9 mouse cellular contexts compared by ENCODE assay signal in genomic region chr12:3856748-3857147, GRCm38 (mm10). TPM values are rescaled to one million over a fixed set of nuclear protein-coding genes. Genes with fewer than 3 reads are reported as not detected.
A peak's percentile ranks its signal among the peaks of the same experiment; 100 is the strongest.
DNase-seq lines count a peak whose midpoint lies in the region; ATAC-seq and TF ChIP-seq lines count a peak whose summit lies in the region.
"Had no signal": no experiment of that assay in that cellular context is flagged by ENCODE, and none has a peak within 500 bp of the region (broad histone marks: within the 10 kb centered on the region; RNA-seq: fewer than 3 reads in every experiment).

No protein-coding gene starts in this region.

- WGBS in heart, embryonic 11.5 days (ENCODE audit: insufficient replicate concordance), result 51% methylated on average over 2 of the region's 2 CpGs
- 65% methylated on average over 2 of the region's 2 CpGs for WGBS in kidney, embryonic 16.5 days
- WGBS in liver, embryonic 16.5 days (ENCODE audit: insufficient replicate concordance), result 37% methylated on average over 2 of the region's 2 CpGs

- H3K4me2 ChIP-seq in heart, embryonic 11.5 days, result peak overlapping the region; percentile 36
- no peak overlapping the region for H3K4me2 ChIP-seq in kidney, embryonic 16.5 days (replicated peaks; ENCODE audit: low read depth, low read length)
- no peak overlapping the region for H3K4me2 ChIP-seq in liver, embryonic 16.5 days (ENCODE audit: low read depth, low read length)

- TF ChIP-seq POLR2A in bone marrow macrophage, adult 2 months (IDR thresholded peaks at IDR 0.05; ENCODE audit: borderline replicate concordance, low read depth, low read length), result no peak

- ATAC-seq in heart, embryonic 11.5 days (replicated peaks; ENCODE audit: insufficient number of reproducible peaks, low FRiP score, low TSS enrichment), result no peak
- no peak for ATAC-seq in kidney, embryonic 16.5 days (ENCODE audit: low FRiP score, low TSS enrichment)
- ATAC-seq in liver, embryonic 16.5 days (ENCODE audit: low read depth), result no peak

- H3K9ac ChIP-seq in heart, embryonic 11.5 days (ENCODE audit: low read depth, low read length), result peak overlapping the region; percentile 47; the same call in 1 of the 2 replicates
- 0 out of 2 replicates have a peak overlapping the region, but pooled peaks have one; percentile 22 for H3K9ac ChIP-seq in kidney, embryonic 16.5 days (replicated peaks; ENCODE audit: low read length)
- H3K9ac ChIP-seq in liver, embryonic 16.5 days (ENCODE audit: low read depth, low read length), result no peak overlapping the region

- H3K27ac ChIP-seq in heart, embryonic 11.5 days (ENCODE audit: low read depth, low read length), result peak overlapping the region; percentile 98
- peak overlapping the region; percentile 96 for H3K27ac ChIP-seq in kidney, embryonic 16.5 days (ENCODE audit: low read length)
- peak overlapping the region; percentile 96 for H3K27ac ChIP-seq in bone marrow macrophage, adult 2 months (ENCODE audit: insufficient read depth, low read depth, low read length)
- peak overlapping the region; percentile 58; the same call in 1 of the 2 replicates for H3K27ac ChIP-seq in liver, embryonic 16.5 days (ENCODE audit: low read length)

- H3K4me3 ChIP-seq in heart, embryonic 11.5 days (ENCODE audit: low read depth, low read length), result no peak overlapping the region
- H3K4me3 ChIP-seq in kidney, embryonic 16.5 days (ENCODE audit: low read length), result no peak overlapping the region
- peak overlapping the region; percentile 48 for H3K4me3 ChIP-seq in bone marrow macrophage, adult 2 months (ENCODE audit: insufficient read depth, low read length)
- no peak overlapping the region for H3K4me3 ChIP-seq in liver, embryonic 16.5 days (ENCODE audit: low read depth, low read length)

- no peaks in the 10 kb centered on the region for H3K27me3 ChIP-seq in heart, embryonic 11.5 days (ENCODE audit: control insufficient read depth, insufficient read depth, low read length)
- H3K27me3 ChIP-seq in kidney, embryonic 16.5 days (ENCODE audit: insufficient read depth, low read length), result no peaks in the 10 kb centered on the region
- H3K27me3 ChIP-seq in liver, embryonic 16.5 days (ENCODE audit: control insufficient read depth, insufficient read depth, low read depth, low read length), result no peaks in the 10 kb centered on the region
- H3K27me3 ChIP-seq: Patski had no signal

- no peak for TF ChIP-seq CTCF in bone marrow macrophage, adult 2 months (IDR thresholded peaks at IDR 0.05; ENCODE audit: low read depth, low read length)

- H3K36me3 ChIP-seq in heart, embryonic 11.5 days (ENCODE audit: control insufficient read depth, insufficient read depth, low read length), result peaks cover 9% of the 10 kb centered on the region; the same call in 1 of the 2 replicates
- H3K36me3 ChIP-seq in kidney, embryonic 16.5 days (ENCODE audit: insufficient read depth, low read length), result peaks cover 16% of the 10 kb centered on the region
- no peaks in the 10 kb centered on the region for H3K36me3 ChIP-seq in liver, embryonic 16.5 days (ENCODE audit: control insufficient read depth, insufficient read depth)

- no peak for DNase-seq in heart, adult 8-10 months (ENCODE audit: low spot score)
- no peak for DNase-seq in kidney, postnatal 25 days
- DNase-seq in cerebellum, postnatal 10 days, result no peak
- DNase-seq in adrenal gland, postnatal 4 days (ENCODE audit: low spot score in 2 of 2), result no peak

- no peaks in the 10 kb centered on the region for H3K9me3 ChIP-seq in heart, embryonic 11.5 days (replicated peaks; ENCODE audit: control insufficient read depth, low read length)
- H3K9me3 ChIP-seq in kidney, embryonic 16.5 days (ENCODE audit: low read length), result no peaks in the 10 kb centered on the region
- H3K9me3 ChIP-seq in liver, embryonic 16.5 days (replicated peaks; ENCODE audit: control insufficient read depth, low read length), result no peaks in the 10 kb centered on the region

- peaks cover 36% of the 10 kb centered on the region for H3K4me1 ChIP-seq in heart, embryonic 11.5 days (ENCODE audit: control insufficient read depth, insufficient read depth, low read length)
- peaks cover 46% of the 10 kb centered on the region for H3K4me1 ChIP-seq in kidney, embryonic 16.5 days (ENCODE audit: insufficient read depth, low read length)
- peaks cover 74% of the 10 kb centered on the region for H3K4me1 ChIP-seq in bone marrow macrophage, adult 2 months (ENCODE audit: control insufficient read depth, insufficient read depth, low read length)
- H3K4me1 ChIP-seq in liver, embryonic 16.5 days (ENCODE audit: control insufficient read depth, low read depth, low read length), result peaks cover 14% of the 10 kb centered on the region

RNA-seq across cellular contexts. Expression of gene Dnmt3a, which starts 50.9 kb away (rescaled TPM):
- polyA plus RNA-seq in heart, embryonic 11.5 days (2014; fragmentation: Nextera tagmentation; extraction: Ambion mirVana), result 55.1 and 60.1 TPM in 2 replicates
- total RNA-seq in heart, adult 8-10 months (2022), result 10 to 100 TPM; 46.0 to 59.4 (median 50.9) TPM
- polyA plus RNA-seq in kidney, embryonic 16.5 days (2015; fragmentation: Nextera tagmentation; extraction: Ambion mirVana), result 82.9 and 88.1 TPM in 2 replicates
- 36.9 and 53.8 TPM in 2 replicates for polyA plus RNA-seq in bone marrow macrophage, adult 2 months (2012; ENCODE audit: insufficient read depth, insufficient read length, missing spikeins)
- 16.8 and 18.2 TPM in 2 replicates for polyA plus RNA-seq in liver, embryonic 16.5 days (2015; fragmentation: Nextera tagmentation; extraction: Ambion mirVana)
- 100 to 1,000 TPM; 124 to 136 TPM for total RNA-seq in adrenal gland, postnatal 4 days (2021)
